Mouse (Mus musculus) adrenal gland, adult 18-20 months (tissue): Measurements from ENCODE around the gene Limk2. TPM values are rescaled to one million over a fixed set of nuclear protein-coding genes. Genes with fewer than 3 reads are reported as not detected.

Experiments
- DNase-seq, 2 experiments: peaks; one replicate each; pipeline ENCODE4 v3.0.0; 2021 to 2022; ENCODE audit warnings: low spot score in 2 of 2
- total RNA-seq, 2 experiments: library from RNA; stranded (reverse); gene quantifications; 1 replicate in 1 of 2; 2 replicates in 1 of 2; pipeline ENCODE4 v1.2.3; 2021

Gene Limk2
- total RNA-seq, 2 experiments from 2014 or later: 15.0 to 18.9 TPM

GRCm38 (mm10) chr11:3373591-3374292 lies 35.2 kb downstream of the Limk2 start:
- DNase-seq: no peak

DNA sequence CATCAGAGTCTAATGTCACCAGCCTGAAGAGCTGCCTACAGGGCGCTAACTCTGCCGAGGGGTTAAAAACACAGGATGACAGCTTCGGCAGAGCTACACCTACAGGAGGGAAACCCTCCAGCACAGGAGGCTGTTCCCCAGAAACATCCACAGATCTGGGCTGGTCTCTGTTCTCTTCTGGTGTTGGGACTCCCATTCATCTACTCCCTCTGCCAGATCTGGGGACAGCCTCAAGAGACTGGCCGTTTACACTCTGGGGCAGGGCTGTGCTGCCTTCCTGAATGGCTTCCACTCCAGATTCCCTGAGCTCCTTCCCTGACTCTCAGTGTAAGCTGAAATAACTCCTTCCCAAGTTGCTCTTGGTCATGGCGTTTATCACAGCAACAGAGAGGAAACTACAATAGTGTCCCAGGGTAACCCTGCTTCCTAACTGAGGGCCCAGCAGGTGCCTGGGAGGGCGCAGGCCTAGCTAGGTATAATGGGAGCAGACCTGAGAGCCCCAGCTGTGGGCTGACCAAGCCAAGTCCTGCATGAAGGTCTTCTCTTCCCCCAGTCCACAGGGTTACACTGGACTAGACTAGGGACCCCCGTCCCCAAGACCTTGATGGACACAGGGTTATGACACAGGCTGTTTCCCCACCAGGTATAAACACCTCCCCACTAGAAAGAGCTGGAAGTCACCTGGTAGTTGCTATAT lies 37.2 kb downstream of the Limk2 start:
- no peak for DNase-seq

DNA sequence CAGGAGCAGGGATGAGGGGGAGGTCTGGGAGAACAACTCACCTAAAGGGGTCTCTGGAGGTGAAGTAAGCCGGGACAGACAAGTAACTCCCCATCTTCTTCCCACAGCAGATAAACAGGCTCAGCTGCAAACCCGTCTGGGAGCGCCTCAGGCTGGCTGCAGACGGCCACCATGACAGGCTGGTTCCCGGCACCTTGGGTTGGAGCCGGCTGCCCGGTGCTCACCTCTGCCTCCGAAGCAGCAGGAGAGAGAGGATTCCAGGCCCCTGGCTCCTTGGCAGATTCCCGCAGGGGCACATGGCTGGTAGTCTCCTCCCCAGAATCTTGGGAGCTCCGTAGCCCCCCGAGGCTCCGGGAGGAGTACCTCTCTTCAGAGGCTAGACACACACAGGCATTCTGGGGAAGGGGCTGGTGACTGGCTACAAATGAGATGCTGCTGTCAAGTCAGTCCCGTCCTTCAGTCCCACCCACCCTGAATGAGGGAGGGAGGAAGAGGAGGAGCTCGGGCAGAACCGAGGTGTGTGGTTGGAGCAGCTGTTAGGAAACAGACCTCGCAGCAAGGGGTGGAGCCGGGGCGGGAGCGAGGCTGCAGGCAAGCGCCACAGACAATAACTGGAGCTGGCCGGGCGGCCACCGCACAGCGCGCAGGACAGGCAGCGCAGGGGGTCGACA lies 37.9 kb downstream of the Limk2 start:
- DNase-seq: peak; percentile 64 to 71

DNA sequence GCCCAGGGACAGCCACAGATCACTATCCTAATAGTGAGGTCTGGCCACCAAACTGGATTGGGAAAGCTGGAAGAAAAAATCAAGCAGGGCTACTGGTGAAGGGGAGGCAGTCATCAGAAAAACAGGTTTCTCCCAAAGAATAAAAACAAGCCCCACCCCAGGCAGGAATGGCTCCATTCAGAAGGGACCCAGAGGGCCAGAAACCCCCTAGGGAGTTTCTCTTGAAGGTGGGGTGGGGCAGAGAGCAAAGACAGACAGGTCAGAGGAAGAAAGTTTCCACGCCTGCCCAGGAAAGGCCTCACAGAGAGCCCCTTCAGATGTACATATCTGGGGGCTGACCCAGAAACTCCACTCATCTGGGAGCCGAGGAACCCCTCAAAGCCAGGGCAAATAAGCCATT lies 38.8 kb downstream of the Limk2 start:
- no peak for DNase-seq

- DNase-seq: no peak
Observed at GRCm38 (mm10) chr11:3369449-3369848, 39.5 kb downstream of the Limk2 start.

- no peak for DNase-seq
Observed at GRCm38 (mm10) chr11:3368983-3369382, 40.0 kb downstream of the Limk2 start.

- no peak for DNase-seq
Observed at GRCm38 (mm10) chr11:3366411-3366810, 42.6 kb downstream of the Limk2 start.

DNA sequence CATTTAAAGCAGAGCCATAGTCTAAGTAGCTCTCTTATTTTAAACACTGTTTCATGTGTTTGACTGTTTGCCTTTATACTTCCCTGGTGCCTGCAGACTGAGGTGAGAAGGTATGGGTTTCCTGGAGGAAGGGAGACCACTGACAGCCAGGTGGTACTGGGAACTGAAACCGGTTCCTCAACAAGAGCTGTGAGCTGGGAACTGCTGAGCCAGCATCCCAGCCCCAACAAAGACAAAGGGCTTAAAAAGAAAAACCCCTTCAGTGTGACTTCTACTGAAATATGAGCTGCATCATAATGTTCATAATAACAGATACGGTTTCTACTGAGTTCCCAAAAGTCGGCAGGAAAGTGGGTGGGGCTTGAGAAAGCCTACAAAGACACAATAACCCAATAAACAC lies 46.1 kb downstream of the Limk2 start:
- no peak for DNase-seq

DNA sequence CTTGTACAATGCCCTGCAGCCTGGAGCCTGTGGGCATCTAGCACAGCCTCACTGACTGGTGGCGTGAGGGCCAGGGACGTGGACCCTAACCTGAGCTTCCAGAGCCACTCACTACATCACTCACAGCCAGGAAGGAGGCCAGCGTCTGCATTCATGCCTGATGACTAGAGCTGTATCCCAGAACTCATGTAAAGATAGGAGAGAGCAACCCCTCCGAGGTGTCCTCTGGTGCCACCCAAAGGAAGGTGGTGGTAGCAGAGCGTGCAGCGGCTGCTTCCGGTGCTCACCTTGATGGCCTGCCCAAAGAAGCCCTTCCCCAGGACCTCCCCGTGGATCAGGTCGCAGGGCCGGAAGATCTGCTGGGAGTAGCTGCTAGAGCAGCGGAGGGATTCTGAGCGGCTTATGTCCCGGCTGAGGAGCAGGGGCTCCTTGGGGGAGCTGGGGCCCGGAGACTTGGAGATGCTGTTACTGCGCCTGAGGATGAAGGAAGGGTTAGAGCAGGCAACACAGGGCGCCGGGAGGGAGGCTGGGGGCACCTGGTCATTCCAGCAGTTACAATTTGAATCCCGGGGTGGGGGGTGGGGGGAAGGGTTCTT lies 55.9 kb downstream of the Limk2 start:
- no peak for DNase-seq

DNA sequence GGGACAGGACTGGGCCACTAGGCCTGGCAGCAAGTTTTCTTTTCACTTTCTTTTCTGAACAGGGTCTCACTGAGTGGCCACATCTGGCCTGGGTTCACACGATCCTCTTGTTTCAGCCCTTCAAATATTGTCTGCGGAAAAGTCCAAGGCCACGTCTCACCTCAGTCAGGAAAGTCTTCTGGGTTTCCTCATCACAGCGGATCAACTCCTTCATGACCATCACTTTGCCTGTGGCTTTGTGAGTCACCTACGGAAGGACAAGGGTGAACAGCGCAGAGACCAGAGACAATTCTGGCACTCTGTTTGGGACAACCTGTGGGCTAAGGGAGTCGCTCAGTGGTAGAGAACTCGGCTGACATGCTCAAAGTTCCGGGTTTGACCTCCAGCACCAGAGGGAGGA lies 56.9 kb downstream of the Limk2 start:
- DNase-seq: no peak

- DNase-seq: no peak
Observed at GRCm38 (mm10) chr11:3349343-3349695, 59.7 kb downstream of the Limk2 start.

DNA sequence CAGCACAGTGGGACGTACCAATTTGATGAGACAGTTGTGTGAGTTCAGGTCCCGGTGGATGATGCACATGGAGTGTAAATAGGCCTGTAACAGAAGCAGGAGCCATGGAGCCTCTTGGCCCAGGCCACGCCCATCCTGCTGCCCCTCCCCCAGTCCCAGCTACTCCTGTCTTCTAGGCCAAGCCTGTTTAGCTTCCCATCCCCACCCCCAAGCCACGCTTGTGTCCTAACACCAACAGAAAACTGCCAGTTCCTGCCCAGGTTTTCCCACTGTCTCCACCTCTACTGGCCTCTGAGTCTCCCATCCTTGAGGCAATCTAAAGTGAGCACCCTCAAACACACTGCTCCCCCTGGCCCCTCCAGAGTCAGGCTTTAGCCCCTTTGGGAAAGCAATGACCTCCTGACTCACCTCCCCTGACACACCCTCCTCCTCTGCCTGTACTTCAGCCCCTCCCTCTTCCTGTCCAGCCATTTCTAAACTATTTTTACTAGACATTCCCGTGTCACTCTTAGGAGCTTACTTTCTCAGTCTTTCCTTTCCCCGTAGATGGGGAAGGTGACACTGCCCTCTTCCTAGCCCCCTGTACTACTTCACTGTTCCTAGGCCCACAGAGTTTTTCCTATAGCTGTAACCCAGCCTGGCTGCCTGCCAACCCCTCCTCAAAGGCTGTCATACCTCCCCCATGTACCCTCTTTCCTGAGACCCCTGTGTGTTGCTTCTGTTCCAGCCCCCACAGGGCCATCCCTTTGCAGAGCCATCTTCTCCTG lies 60.2 kb downstream of the Limk2 start:
- no peak for DNase-seq

DNA sequence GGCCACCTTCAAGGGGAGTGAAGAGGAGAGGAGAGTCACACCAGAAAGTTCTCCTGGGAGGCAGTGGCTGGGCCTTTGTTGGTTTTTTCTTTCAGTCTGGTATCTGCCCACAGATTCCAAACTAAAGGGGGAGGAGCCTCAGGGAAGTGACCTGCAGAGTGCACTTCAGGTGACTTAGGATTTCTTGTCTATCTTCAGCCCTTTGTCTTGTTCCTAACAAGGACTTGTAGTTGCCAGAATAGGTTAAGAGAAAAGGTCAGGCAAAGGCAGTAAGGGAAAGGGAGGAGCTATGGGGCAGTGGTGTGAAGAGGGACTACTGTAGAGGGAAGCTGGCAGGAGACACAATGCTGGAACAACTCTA lies 61.2 kb downstream of the Limk2 start:
- DNase-seq: no peak

DNA sequence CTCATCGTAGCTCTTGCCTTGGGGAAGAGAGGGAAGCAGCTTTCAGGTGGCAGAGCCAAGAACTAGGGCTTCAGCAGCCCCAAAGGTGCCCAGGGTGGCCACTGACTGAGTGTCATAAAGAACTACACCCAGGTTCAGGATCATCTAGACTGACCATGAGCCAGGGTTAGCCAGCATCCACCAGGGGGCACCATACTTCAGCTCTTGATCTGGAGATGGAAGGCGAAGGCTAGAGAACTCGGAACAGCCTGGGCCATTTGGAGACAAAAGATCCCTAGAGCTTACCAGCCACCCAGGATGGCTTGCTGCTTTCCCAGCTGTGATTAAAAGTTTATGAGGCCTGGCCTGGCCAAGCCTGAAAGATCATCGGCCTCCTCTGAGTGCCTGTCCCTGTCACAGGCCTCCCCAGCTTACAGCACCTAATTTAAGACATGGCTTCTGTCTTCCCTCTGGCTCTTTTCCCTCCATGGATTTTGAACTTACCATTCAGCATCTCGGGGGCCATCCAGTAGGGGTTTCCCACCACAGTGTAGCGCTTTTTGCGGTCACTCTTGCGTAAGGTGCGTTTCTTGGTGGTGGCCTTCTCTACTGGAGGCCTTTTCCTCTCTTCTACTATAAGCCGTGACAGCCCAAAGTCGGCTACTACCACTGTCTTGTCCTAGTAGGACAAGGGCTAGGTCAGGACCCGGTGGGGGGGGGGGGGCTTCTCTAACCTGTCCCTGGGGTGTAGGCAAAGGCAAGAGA lies 61.7 kb downstream of the Limk2 start:
- peak; percentile 81 to 84 for DNase-seq

GRCm38 (mm10) chr11:3346351-3346750 lies 62.6 kb downstream of the Limk2 start:
- no peak for DNase-seq

GRCm38 (mm10) chr11:3344916-3345315 lies 64.1 kb downstream of the Limk2 start:
- DNase-seq: no peak

DNA sequence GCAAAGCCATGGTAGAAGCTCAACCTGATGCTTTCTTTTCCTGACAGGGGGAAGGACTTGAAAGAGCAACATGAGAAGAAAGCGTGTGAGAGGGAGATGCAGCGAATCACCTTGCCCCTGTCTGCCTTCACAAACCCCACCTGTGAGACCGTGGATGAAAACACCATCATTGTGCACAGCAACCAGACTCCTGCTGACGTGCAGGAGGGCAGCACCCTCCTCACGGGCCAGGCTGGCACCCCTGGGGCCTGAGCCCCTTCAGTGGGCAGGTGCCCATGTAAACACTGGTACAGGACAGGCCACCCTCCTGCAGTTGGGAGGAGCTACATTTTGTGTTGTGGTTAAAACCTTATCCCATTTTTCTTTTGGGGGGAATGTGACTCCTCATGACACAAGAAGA lies 67.5 kb downstream of the Limk2 start:
- no peak for DNase-seq

GRCm38 (mm10) chr11:3337961-3338360 lies 71.0 kb downstream of the Limk2 start:
- no peak for DNase-seq

- DNase-seq: no peak
Observed at GRCm38 (mm10) chr11:3337173-3337955, 71.6 kb downstream of the Limk2 start.

DNA sequence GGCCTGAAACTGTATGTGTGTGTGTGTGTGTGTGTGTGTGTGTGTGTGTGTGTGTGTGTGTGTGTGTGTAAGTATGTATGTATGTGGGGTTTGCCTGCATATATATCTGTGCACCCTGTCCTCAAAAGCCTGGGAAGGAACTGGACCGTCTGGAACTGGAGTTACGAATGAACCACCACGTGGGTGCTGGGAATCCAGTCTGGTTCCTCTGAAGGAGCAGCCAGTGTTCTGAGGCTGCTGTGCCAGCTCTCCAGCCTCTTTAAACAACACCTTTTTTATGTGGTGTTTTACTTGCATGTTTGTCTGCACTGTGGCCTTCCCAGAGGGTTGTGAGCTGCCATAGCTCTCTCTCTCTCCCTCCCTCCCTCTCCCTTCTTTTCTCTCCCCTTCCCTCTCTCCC lies 72.4 kb downstream of the Limk2 start:
- no peak for DNase-seq
